Mouse (Mus musculus): ENCODE measurements around the gene Tcp11l2.
A peak's percentile ranks its signal among the peaks of the same experiment; 100 is the strongest.

Gene Tcp11l2

DNA sequence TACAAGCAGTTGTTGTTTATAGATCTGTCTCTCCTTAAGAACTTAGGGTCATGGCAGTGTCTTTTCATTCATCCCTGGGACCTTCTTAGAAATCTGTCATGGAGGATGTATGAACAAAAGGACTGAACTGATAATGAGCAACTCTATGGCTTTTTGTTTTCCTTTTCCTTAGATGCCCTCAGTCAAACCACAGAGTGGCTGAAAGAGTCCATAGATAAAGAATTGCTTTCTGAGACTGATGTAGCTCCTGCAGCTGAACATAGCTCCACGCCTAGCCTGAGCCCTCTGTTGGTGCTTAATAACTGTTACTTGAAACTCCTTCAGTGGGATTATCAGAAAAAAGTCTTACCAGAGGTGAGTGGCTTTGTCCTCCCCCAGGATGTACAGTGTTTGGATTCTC, 27.9 kb downstream of the Tcp11l2 start:
- DNase-seq = no peak

DNA sequence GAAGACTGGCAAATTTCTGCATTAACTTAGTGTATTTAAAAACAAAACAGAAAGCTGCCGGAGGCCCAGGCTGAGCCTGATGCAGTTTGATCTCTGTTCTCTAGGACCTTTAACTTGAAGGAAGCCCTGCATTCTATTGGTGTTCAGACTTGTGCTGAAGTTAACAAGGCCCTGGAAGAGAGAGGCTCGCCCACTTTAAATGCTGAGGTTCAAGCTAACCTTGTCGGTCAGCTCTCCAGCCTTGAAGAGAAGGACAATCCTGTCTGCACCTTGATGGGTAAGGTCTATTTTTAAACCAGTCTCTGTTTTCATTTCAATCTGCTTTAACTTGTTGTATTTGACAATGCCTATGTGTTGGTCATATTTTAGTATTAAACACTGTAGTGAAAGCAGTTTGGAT, 31.9 kb downstream of the Tcp11l2 start:
- DNase-seq = no peak

DNA sequence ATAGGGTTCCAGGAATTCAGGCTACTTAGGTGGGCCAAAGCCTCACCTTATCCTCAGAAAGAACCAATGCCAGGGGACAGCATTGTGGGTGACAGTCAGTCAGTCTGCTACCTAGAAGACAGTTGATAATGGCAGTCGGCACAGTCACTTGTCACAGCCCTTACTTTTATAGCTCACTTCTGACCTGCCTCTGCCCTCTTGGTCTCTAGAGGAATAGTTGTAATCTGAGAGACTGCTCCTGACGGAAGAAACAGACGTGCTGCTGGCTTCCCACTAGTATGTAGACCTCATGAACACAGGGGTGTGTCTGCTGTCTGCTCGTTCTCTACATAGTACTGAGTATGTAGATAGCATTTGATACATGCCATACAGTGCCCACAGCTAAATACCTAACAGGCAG, 33.9 kb downstream of the Tcp11l2 start:
- DNase-seq = no peak

DNA sequence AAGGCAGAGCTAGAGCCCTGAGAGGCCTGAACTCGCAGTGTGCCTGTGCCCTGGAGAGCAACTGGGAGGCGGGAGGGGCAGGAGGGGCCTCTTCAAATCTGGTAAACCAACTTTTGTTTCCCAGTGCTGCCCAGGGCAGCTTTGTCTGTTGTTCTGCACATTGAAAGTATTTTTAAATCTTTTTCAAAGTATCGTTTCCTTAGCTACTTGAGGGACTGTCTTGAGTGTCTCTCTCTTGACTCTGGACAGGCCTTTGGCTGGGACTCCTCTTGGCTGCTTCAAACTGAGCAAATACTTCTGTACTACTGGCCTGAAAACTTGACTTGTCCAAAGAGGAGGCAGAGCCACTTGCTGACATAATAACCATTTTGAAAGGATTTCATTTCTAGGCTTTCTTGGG, 34.4 kb downstream of the Tcp11l2 start:
- peak; percentile 11 for DNase-seq

DNA sequence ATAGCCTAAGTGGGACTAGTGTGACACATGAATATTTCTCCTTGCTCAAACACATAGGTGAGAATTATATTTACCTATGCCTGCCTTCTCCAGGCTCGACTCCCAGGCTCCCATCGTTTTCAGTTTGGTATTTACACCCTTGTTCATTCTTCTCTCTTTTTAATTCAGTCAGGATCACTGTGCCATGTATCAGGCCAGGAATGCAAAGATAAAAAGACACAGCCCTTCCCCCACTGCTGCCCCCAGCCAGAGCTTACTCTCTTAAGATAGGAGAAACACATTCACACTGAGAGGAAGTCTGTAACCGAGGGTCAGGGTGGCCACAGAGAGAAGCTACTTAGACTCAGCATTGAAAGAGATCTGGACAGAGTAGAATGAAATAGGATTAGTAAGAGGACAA, 35.2 kb downstream of the Tcp11l2 start:
- no peak for DNase-seq

DNA sequence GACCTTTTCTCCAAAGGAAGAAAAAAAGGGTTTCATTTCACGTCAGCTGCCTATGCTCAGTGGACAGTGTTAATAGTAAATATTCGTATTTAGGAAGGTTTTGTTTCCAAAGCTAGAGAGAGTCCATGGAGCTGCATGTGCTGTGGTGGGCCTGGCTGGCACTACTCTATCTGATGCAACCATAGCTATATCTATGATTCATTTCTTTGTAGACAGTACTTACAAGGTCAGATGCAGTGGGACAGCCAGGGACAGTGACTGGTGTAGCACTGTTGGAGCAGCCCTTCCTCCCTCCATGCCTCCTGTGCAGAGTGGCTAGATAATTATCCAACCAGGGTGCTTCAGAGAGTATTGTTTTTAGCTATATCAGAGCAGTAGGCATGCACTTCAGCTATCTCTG, 35.9 kb downstream of the Tcp11l2 start:
- no peak for DNase-seq

DNA sequence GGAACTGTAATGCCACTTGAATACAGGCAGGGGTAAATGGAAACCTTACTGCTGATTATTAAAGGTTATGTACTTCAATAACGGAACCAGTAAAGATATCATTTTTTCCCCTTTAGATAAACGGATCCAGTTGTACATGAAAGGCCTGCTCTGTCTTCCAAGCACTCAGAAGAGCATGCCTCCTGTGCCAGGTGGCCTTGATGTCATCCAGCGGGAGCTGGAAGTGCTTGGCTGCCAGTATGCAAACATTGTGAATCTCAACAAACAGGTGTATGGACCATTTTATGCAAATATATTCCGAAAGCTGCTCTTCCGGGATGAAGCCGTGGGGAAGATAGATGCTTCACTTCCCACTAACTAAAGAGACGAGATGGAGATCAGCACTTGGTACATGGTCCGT, 36.9 kb downstream of the Tcp11l2 start:
- DNase-seq = no peak

DNA sequence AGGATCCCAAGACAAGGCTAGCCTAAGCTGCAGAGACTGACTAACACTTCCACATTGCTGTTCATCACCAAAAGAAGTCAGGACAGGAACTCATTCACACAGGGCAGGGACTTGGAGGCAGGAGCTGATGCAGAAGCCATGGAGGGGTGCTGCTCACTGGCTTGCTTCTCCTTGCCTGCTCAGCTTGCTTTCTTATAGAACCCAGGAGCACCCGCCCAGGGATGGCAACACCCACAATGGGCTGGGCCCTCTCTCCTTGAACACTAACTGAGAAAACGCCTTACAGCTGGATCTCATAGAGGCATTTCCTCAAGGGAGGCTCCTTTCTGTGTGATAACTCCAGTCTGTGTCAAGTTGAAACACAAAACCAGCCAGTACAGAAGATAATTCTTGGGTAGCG, 38.6 kb downstream of the Tcp11l2 start:
- no peak for DNase-seq

DNA sequence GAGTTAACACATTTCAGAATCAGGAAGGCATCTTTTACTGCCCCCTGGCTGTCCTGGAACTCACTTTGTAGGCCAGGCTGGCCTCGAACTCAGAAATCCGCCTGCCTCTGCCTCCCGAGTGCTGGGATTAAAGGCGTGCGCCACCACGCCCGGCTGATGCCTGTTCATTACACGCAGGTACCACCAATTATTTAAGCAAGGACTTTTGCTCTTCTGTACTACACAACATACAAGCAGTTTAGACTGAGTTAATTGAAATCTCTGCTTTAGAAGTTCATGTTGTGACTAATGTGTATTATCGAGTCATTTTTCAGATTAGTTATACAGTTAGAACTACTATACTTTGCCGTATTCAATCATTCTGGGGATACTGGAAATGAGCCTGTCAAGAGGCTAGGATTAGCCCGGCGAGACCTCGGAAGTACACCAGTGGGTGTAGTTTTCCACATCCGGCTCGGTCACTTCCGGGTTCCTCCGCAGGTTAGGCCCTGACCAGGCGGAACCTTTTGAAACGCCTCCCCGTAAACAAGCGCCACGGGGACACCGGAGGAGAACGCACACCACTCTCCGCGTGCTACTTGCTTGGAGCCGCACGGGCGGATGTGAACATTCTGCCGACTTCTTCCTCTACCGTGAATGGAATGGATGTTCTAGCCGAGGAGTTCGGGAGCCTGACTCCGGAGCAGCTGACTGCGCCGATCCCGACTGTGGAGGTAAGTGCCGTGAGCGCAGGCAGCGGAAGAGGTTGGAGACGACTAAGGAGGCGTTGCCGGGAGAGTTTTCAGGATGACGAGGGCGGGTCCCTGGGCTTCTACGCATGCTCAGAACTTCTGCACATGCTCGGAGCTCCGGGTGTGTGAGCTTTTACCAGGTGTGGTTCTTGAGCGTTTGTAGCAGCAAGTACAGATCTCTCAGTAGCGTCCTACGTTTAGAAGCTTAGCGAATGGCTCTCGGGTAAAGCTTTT, 45.7 kb downstream of the Tcp11l2 start, which contains the start of gene Polr3b:
Gene Polr3b, plus strand, starts transcription at position 467 of the 965 bp plus-strand sequence.
- peak; percentile 96 for DNase-seq

DNA sequence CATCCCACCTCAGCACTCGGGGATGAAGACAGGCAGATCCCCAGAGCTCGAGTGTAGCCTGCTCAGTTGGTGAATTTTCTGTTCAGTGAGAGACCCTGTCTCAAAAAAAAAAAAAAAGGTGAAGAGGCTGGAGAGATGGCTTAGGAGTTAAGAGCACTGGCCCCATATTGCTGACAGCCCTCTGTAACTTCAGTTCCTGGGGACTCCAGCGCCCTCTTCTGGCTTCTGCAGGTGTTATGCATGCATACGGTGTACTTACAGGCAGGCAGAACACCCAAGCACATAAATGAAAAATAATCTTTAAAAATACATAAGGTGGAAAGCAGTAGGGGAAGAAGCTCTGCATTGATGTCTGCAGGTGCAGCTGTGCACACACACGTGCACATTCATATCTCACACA, 54.8 kb downstream of the Tcp11l2 start:
- peak; percentile 49 for DNase-seq

DNA sequence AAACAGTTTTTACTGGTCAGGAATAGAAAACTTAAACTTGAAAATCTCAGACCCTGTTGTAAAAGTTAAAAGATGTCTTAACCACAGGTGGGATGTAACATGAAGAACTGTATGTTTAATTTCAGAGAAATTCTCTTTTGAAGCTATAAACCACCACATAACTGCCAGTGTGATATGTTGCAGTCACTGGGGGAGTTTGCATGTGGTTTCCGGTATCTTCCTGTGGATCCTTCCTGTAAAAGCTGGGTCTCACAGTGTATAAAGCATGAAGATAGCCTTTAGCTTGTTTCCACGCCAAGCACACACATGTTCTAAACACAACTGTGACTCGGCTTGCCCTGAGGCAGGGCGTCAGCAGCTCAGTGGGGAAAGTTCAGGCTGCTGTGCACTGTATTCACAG, 55.6 kb downstream of the Tcp11l2 start:
- no peak for DNase-seq

DNA sequence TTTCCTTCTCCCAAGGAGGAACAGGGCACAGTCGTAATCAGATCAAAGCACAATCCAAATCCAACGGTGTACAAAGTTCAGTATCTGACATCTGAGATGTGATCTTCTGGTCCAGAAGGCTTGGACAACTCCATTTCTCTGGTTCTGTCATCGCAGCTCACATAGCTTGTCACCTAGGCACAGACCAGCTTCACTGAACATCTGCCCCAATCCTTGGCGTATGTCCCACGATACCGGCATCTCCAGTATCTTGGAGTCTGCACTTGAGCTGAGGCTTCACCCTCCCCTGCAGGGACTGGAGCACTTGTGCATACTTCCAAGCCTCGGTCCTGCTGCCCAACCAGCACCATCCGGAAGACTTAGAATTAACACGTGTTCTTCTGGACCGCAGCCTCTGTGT, 60.2 kb downstream of the Tcp11l2 start:
- no peak for DNase-seq

DNA sequence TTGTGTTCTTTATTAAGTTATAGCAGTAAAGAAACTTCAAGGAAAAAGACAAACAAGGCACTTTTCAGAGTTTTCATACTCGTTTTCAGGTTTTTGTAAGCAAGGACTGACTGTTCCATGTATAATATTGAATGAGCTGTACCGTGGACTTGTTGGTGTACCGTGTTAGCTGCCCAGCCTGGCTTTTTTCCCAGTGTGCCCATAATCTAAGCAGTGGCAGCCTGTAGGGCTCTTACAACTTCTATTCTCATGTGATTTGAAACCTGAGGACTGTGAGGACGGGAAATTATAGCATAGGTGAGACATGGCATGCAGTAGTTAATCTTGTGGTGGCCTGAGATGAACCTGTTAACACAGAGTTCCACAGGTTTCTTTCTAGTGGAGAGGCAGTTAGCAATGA, 62.0 kb downstream of the Tcp11l2 start:
- DNase-seq = no peak

DNA sequence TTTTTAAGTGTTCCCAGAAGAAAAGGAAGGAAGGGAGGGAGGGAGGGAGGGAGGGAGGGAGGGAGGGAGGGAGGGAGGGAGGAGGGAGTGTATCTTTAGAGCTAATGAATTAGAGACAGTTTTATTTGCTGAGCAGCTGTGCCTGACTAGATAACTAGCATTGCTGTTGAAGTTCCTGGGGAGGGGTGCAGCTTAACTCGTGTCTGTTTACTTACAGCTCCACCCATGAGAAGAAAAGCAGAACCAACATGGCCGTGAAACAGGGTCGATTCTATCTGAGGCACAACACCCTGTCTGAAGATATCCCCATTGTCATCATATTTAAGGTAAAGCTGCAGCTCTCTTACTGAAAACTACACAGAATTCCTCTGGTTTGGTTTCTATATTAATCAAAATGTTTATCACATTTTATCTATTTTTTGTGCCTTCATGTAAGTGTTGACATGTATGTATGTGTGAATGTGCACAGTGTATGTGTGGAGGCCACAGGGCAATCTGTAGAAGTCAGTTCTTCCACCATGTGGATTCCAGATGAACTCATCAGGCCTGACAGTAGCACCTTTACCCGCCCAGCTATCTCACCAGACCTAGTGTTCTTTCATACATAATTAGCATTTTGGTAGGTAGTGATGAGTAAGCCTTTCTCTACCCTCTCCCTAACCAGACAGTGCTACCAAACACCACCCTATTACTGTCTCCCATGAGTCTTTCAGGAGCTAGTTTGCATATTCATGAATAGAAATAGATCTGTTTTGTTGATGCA, 63.3 kb downstream of the Tcp11l2 start:
- DNase-seq = no peak

DNA sequence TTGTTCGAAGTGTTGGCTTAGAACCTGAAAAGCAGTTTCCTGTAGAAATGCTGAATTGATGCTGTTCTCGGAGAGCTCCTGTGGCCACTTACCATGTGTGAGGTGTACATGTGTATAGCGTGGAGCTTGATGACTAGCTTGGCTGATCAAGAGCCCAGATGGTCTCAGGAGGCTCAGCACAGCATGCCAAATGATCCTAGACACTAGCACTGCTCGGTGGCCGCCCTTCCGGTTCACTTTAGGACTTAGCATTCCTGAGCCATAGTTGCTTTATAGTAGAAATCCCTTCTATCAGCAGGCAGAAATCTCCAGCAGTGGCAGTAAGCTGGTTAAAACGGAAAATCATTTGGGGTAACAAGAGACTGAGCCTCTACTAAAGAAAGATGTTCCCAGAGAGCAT, 64.4 kb downstream of the Tcp11l2 start:
- no peak for DNase-seq

DNA sequence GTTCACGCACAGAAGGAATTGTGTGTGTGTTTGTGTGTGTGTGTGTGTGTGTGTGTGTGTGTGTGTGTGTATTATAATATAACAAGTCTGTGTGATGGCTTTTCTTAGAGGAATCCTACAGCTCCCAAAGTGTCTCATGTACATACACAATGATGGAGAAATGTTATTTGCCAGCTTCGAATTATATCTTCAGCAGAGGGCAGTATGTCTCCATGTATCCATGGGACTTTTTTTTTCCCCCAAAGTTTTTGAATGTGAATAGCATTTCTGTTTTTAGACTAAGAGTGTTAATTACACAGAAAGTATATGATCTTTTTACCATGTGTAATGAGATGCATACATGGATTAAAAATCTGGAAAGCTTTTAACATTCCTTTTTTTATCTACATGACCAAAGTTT, 65.2 kb downstream of the Tcp11l2 start:
- DNase-seq = no peak

DNA sequence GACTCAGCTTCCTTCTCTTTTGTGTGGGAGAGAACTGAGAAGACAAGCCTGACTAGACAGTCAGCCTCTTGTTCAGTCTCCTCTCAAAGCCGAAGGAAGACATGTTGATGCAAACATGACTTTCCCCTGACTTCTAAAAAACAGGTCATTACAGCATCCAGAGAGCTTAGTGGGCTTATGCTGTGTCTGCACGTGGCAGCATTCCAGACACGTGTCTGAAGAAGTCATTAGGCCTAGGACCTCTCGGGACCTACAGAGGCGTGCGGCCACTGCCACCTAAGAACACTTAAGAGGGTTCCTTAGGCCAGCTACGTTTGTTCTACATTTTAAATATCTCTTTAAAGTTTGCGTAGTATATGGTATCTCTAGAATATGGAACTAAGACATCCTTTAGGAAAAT, 69.5 kb downstream of the Tcp11l2 start:
- no peak for DNase-seq

DNA sequence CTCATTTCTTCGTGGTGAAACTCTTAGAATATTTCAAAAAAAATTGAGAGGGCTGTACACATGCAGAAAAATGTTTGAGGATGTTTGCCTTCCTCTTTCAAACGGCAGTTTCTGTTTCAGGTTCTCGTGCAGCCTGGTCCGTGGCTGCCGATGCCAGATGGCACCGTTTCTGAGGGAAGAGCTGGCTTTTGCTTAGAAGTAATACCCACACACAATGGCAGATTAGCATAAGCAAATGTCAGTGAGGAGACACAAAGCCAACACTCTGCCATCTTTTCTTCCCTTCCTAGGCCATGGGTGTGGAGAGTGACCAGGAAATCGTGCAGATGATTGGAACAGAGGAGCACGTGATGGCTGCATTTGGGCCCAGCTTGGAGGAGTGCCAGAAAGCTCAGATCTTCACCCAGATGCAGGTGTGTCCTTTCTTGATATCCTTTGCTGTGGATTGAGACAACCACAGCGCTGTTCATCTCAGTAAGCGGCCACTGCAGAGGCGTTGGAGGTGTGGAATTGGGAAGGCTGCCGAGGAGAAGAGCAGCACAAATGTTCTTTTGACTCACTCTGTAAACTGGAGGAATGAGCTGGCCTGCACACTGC, 70.2 kb downstream of the Tcp11l2 start:
- peak; percentile 21 for DNase-seq

DNA sequence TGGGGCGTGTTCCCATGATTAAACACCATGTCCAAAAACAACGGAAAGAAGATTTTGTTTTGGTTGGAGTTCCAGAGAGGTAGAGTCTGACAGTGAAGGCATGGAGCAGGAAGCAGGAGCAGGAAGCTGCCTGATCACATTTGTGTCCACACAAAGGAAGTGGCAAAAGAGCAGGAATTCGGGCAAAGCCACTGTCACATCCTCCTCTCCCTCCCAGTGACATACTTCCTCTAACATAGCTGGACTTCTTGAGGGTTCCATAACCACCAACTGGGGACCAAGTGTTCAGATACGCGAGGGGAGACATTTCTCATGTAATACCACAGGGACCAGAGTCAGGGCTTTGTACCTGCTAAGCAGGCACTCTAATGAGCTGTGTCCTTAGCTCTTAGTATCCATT, 70.8 kb downstream of the Tcp11l2 start:
- no peak for DNase-seq

DNA sequence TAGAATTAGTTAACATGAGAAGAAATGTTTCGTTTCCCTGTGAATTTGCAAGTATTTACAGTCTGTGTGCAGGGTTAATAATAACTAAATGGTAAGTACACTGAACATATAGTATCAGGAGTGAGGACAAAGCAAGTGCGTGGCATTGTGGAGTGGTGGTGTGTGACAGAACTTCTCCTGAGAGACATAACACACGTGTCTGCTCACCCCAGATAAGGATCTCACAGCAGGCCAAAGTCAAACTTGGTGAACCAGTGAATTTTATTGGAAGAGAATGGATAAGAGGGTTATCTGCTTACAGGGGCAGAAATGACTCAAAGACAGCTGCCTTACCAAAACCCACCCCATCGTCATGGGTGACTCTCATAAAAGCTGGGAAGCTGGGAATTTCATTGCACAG, 72.5 kb downstream of the Tcp11l2 start:
- no peak for DNase-seq

DNA sequence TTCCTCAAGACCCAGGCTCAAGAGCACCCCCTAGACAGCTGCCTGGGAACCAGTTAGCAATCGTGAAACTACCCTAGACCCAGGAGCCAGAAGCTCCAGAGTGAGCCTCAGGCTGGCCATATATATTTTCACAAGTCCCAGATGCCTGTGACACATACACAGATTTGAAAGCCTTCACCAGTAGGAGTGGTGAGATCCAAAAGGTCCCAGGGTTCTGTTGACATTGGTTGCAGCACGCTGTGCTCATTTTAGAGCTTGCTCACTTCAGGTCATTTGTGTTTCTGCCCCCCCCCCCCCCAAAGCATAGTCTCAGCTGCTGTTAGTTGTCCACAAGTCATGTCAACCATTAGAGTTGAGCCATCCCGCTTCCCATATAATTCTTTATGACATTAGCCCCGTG, 77.6 kb downstream of the Tcp11l2 start:
- DNase-seq = no peak

DNA sequence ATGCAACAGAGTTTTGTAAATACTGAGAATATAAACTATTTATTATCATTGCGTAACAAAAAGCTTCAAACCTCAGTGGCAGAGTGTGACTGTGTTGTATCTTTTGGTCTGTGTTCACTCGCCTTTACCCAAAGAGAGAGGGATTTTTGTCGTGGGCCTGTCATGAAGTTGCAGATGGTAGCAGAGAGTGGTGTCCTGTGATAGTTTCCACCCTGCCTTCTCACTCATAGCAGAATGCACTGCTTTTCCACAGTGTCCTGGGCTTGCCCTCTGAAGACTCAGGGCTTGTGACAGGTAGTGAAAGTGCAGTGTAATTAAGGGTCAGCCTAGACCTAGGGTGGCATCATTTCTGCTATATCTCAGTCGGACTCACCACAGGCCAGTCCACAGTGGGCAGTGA, 78.3 kb downstream of the Tcp11l2 start:
- DNase-seq = no peak

DNA sequence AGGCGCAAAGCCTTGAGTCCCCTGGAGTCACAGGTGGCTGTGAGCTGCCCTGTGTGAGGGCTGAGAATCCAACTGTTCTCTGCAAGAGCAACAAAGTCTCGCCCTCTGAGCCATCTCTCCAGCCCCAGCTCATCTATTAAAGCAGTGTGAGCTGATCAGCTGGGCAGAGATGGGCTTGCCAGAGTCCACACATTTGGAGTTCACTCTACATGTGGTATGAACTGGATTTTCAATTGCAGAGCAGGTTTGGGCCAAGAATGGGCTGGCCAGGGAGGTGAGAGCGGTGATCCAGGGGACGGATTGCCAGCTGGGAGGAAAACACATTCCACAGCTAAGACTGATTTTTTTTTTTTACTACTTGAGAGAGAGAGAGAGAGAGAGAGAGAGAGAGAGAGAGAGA, 80.2 kb downstream of the Tcp11l2 start:
- DNase-seq = peak; percentile 59

Measured in lung, postnatal 14 days (tissue).